Mouse (Mus musculus) brown adipose tissue, adult 24 weeks (tissue): Measurements from ENCODE around the gene Ankrd24. TPM values are rescaled to one million over a fixed set of nuclear protein-coding genes. Genes with fewer than 3 reads are reported as not detected.

Experiments used
- H3K27ac ChIP-seq: fragments of 200-500 bp; replicated peaks from 2 replicates; pipeline ENCODE4 v1.5.1; 2012; ENCODE audit warnings: low read depth, mild to moderate bottlenecking, low read length
- H3K4me1 ChIP-seq: fragments of 200-500 bp; 2 replicates; pipeline ENCODE4 v1.6.1; 2012; ENCODE audit warnings: low read length, mixed read lengths; ENCODE audit not compliant: control insufficient read depth, insufficient read depth, insufficient read length
- H3K4me3 ChIP-seq: fragments of 200-500 bp; 2 replicates; pipeline ENCODE4 v1.5.1; 2012; ENCODE audit warnings: low read depth, mild to moderate bottlenecking, low read length, moderate library complexity; ENCODE audit not compliant: insufficient read depth
- polyA plus RNA-seq: library from polyadenylated mRNA; stranded (reverse); fragments of >200 nt; gene quantifications from 2 replicates; pipeline ENCODE4 v1.2.4, GENCODE M21; 2012; ENCODE audit not compliant: missing spikeins, insufficient read depth, insufficient read length

The Ankrd24 gene
- polyA plus RNA-seq: 12.6 and 12.9 TPM in 2 replicates

DNA sequence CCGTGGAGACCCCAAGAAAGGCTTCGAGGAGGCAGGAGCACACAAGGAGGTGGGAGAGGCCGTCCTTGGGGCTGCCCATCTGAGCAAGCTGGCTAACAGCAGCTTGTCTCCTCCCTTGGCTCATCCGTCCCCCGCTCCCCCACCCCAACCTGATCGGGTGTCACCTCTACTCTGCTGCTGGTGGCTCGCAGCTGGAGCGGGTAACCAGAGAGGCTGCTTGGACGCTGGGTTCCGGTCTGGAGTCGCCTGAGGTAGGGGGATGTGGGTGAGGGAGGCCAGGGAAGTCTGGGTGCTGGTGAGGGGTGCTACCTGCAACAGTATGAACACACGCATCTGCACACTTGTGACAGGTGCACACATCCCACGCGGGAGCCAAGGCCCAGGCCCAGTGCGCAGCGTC is at the start of gene Ankrd24:
TSS of gene Ankrd24 (plus strand) at position 151 of the 400 bp plus-strand sequence.
- Histone ChIP-seq H3K4me3 (peak within 1 kb of the TSS; percentile 89), H3K27ac (peak within 1 kb of the TSS; percentile 93), H3K4me1 (peaks cover 7% of the 10 kb centered on the region)

DNA sequence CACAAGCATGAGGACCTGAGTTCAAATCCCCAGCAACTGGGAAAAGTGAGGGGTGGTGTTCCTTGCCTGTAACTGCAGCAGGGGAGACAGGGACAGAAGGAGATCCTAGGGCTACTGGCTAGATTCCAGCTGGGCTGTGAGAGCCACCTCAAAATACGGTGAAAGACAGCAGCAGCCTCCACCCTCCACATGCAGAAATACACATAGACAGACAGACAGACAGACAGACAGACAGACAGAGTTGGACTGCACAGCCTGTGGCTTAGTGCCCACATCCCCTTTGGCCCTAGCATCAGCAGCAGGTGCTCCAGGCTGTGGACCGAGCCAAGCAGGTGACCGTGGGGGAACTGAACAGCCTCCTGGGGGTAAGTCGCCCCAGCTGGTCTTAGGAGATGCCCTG is 48.4 kb upstream of the Ankrd24 start:
- no peak overlapping the region for H3K27ac ChIP-seq
- H3K4me1 ChIP-seq: no peaks in the 10 kb centered on the region; the same call in 1 of the 2 replicates
- no peak overlapping the region for H3K4me3 ChIP-seq

DNA sequence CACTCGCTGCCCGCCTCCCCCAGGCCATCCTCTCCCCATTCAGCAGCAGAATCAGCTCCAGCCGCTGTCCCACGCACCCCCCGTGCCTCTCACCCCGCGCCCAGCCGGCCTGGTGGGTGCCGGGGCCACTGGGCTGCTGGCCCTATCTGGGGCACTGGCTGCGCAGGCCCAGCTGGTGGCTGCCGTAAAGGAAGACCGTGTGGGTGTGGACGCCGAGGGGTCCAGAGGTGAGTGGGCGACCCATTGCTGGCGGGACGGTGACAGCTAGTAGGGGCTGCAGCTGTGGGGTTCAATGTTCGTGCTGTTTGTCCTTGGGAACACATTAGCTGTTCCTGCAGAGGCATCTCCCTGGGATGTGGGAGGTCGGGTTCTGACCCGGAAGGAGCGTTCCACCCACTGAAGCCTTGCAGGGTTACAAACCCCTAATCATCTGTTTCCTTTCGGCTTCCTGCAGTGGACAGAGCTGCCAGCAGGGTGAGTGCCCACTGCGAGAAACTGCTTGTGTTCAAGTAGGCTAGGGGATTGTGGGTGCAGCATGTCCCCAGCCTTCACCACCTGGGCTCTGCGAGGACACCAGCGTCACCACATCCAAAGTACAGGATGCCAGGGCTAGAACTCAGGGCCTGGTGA is 47.8 kb upstream of the Ankrd24 start:
- Histone ChIP-seq H3K27ac (no peak overlapping the region), H3K4me1 (no peaks in the 10 kb centered on the region; the same call in 1 of the 2 replicates)

DNA sequence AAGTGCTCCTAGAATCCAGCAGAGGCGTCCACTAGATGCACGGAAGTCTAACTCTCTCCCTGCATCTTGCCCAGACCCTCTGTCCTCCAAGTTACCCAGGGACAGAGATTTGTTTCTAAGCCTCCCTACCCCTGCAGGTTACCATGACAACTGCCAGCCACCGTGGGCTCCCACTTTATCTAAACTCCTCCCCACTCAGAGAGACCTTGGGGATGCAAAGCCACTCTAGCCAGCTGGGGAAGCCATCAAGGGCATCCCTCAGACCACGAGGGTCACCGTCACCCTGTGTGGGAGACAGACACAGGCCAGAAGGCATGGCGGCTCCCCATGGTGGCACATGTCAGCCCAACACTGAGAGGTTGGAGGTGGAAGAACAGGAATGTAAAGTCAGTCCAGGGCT is 45.0 kb upstream of the Ankrd24 start:
- no peak overlapping the region for H3K4me3 ChIP-seq
- no peaks in the 10 kb centered on the region for H3K4me1 ChIP-seq
- no peak overlapping the region for H3K27ac ChIP-seq

More for the DNA sequence above, 47.8 kb upstream of the Ankrd24 start:
- peak overlapping the region; percentile 18; the same call in 1 of the 2 replicates for H3K4me3 ChIP-seq

DNA sequence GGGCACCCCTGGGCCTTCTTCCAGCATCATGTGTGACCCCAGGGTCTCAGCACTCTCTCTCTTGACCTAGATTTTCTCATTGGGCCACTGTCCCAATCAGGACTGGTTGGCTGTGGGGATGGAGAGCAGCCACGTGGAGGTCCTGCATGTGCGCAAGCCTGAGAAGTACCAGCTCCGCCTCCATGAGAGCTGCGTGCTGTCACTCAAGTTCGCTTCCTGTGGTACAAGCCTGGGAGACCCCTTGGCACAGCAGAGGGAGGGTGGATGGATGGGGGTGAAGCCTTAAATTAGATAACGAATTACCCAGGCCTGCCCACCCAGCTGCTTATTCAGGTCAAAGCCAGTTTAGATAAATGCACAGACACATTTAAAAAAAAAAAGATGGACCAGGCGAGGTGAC is 39.6 kb upstream of the Ankrd24 start:
- no peak overlapping the region for H3K4me3 ChIP-seq
- H3K27ac ChIP-seq: no peak overlapping the region
- no peaks in the 10 kb centered on the region for H3K4me1 ChIP-seq

DNA sequence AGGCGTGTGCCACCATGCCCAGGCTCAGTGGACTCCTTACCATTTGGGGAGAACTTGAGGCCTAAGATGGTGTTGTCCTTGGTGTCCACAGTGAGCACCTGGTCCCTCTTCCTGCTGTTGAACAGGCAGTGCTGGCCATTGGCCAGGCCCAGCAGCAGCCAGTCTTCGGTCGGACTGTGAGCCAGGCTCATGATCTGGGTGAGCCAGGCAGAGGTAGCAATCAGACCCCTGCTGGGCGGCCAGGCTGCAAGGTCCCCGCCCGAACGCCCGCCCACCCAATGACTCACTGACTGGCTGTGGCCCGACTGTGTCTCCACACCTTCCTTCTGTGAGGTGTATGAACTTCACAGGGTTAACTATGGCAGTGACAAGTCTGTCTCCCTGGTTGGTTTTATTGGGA is 36.5 kb upstream of the Ankrd24 start:
- peaks cover 2% of the 10 kb centered on the region; the same call in 1 of the 2 replicates for H3K4me1 ChIP-seq
- no peak overlapping the region for H3K4me3 ChIP-seq
- no peak overlapping the region for H3K27ac ChIP-seq

DNA sequence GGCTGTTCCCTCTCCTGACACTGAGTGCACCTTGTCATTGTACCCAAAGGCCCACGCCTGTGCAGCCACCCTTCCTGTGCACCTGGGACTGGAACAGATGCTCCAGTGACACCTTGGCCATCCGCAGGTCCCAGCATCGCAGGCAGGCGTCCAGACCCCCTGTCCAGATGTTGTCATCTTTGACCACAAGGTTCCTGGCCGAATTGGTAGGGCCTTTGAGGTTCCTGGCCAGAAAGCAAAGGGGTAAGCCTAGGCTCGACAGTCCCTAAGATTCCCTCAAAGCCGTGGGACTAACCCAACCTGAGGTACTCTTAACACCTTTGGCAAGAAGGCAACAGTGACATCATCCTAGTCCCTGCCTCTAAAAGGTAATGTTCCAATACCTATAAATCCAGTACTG is 35.7 kb upstream of the Ankrd24 start:
- H3K27ac ChIP-seq: no peak overlapping the region
- H3K4me3 ChIP-seq: no peak overlapping the region
- H3K4me1 ChIP-seq: peaks cover 2% of the 10 kb centered on the region; the same call in 1 of the 2 replicates

DNA sequence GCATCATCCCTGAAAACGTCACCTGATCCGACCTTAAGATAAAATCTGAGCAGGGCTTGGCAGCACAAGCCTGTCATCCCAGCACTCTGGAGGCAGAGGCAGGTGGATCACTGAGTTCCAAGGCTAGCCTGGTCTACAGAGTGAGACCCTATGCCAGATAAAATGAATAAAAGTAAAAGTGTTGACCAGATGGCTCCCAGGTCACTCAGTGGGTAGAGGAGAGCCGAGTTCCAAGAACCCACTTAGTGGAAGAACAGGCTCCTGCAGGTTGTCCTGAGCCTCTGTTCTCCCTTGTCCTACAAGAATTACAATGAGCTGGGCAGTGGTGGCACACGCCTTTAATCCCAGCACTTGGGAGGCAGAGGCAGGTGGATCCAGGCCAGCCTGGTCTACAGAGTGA is 35.1 kb upstream of the Ankrd24 start:
- Histone ChIP-seq H3K4me3 (no peak overlapping the region), H3K27ac (no peak overlapping the region), H3K4me1 (peaks cover 2% of the 10 kb centered on the region; the same call in 1 of the 2 replicates)

DNA sequence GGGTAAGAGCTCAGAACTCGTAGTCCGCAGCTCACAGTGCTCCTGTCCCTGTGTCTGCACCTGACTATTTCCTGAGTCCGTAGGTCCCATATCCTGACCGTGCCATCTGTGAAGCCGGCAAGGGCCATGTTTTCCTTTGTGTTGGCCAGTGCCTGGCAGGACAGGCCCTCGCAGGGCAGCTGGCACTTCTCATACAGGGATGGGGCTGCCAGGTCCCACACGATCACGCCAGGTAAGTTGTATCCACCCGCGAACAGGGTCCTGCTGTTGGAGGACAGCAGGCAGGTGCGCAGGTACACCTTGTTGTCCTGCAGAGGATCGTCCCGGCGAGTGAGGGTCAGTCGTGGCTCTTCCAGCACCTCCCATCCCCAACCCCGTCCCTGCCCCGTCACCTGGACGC is 34.4 kb upstream of the Ankrd24 start:
- Histone ChIP-seq H3K4me3 (no peak overlapping the region), H3K4me1 (peaks cover 2% of the 10 kb centered on the region; the same call in 1 of the 2 replicates), H3K27ac (no peak overlapping the region)

DNA sequence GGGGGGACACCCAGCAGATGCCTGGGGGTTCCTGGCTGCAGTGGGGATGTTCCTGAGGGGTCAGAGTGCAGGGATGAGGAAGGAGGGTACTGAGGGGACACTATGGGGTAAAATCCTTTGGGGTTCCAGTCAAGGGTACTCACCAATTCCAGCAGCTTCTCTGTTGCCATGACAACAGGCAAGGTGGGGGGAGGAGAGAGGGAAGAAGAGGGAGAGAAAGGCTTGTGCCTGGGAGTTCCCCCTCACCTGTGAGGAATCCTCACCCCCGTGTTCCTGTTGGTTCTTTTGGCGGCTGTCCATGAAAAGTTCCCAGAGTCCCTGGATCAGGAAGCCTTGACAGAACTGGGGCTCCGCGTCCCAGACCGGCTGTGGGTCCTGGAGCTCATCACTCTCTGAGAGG is 32.7 kb upstream of the Ankrd24 start:
- Histone ChIP-seq H3K27ac (no peak overlapping the region), H3K4me3 (no peak overlapping the region), H3K4me1 (peaks cover 2% of the 10 kb centered on the region; the same call in 1 of the 2 replicates)

DNA sequence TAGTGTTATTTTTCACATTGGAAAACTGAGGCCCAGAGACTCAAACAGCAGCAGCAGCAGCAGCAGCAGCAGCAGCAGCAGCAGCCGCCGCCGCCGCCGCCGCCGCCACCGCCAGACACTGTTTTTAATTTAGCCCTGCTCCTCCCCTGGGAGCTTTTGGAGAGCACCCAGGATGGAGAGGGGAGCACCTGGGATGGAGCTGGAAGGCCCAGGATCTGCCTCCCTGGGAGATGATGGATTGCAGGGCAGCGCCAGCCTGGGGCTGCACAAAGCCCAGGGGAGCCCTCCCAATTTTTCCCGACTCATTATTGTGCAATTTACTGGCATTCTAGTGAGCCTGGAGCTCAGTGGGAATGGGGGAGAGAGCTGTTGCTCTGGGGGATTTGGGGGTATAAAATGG is 31.7 kb upstream of the Ankrd24 start:
- no peak overlapping the region for H3K4me3 ChIP-seq

DNA sequence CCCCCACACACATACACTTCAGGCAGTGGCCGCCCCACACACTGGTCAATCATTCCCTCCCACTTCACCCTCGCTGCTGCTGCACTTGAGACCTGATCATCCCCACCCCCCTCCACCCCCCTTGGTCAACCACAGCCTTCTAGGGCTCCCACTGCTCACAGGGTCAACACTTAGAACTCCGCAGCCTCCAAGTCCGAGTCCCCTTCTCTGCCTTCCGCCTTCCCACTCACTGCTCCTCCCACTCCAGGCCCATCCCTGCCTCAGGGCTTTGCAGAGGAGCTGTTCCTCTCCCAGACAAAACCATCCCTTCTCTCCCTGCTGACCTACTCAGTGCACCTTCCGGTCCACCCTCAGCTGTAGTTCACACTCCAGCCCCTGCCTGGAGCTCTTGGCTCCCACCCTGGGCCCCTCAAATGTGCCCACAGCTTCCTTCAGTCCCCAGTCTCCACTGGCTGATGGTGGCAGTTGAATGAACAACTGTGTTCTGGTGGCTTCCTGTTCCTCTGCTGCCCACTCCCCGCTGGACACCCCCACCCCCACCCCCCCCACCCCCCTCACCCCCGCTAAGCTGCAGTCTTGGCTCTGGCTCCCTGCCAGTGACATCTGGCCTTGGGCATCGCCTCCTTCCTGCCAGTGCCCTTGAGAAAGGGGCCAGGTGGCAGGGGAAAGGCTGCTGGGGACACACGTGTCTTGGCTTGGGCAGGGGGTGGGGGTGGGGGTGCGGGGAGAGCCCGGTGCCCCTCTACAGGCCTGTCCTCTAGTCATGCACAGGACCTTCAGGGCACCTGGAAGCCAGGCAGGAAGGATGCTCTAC is 31.0 kb upstream of the Ankrd24 start:
- H3K4me3 ChIP-seq: peak overlapping the region; percentile 49
- peaks cover 5% of the 10 kb centered on the region; the same call in 1 of the 2 replicates for H3K4me1 ChIP-seq
- H3K27ac ChIP-seq: no peak overlapping the region

More for the DNA sequence above, 31.7 kb upstream of the Ankrd24 start:
- Histone ChIP-seq H3K4me1 (peaks cover 4% of the 10 kb centered on the region; the same call in 1 of the 2 replicates), H3K27ac (no peak overlapping the region)

DNA sequence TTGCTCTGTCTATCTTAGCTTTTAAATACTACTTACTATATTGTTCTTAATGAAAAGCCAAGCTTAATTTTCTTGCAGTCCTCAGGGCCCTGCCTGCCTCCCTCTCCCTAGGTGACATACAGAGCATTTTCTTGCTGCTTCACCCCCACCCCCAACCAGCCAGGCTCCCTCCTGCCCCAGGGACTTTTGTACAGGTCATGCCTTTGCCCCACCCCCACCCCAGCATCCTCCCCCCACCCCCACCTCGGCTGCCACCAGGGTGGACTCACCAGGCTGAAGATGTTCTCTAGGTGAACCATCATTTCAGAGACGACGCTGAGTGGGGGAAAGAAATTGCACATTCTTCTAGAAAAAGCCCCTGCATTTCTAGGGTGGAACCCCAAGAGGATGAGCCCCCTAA is 30.0 kb upstream of the Ankrd24 start:
- Histone ChIP-seq H3K4me1 (peaks cover 5% of the 10 kb centered on the region), H3K4me3 (no peak overlapping the region), H3K27ac (no peak overlapping the region)

DNA sequence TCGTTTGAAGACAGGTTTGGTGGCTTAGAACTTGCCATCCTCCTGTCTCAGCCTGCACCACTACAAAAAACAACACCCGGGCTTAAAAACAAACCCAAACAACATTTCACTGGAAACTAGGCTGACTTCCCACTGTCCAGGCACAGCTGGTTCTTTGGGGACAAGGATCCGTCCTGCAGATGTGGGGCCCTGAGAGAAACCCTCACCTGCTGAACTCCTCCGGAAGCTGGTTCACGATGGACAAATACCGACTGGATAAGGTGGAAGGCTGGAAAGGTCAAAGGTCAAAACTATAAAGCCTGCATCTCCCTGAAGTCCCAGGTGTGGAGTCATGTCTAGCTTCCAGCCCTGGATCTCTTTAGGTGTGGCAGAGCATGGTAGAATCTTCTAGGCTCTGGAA is 29.5 kb upstream of the Ankrd24 start:
- Histone ChIP-seq H3K4me3 (no peak overlapping the region), H3K4me1 (peaks cover 5% of the 10 kb centered on the region), H3K27ac (no peak overlapping the region)

DNA sequence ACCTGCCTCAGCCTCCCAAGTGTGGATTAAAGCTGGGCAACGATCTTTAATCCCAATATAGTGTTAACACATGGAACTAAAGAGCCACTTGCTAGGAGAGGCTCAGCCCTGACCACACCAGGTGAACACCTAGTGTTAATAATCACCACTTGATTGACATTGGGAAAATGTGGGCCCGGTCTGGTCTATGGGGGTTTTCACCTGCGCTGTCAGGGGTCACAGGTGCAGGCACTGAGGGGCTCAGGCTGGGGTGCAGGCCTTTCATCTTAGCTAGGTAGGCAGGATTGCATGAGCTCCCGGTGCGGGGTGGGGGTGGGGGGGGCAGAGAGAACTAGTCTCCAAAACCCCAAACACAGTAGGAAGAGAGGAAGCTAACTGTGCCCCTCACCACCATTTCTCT is 28.7 kb upstream of the Ankrd24 start:
- Histone ChIP-seq H3K4me3 (no peak overlapping the region), H3K27ac (no peak overlapping the region), H3K4me1 (peaks cover 5% of the 10 kb centered on the region)
